Mouse (Mus musculus): ENCODE measurements around the gene Cdkl4. TPM values are rescaled to one million over a fixed set of nuclear protein-coding genes. Genes with fewer than 3 reads are reported as not detected.
"Not testable (repeated sequence)": the region's sequence is repeated elsewhere in the genome, so short reads cannot be mapped to it uniquely, and the experiment has no call there.

The Cdkl4 gene
- 0.29 to 1.4 TPM (median 0.38 TPM) in 3 replicates for total RNA-seq (2017)

DNA sequence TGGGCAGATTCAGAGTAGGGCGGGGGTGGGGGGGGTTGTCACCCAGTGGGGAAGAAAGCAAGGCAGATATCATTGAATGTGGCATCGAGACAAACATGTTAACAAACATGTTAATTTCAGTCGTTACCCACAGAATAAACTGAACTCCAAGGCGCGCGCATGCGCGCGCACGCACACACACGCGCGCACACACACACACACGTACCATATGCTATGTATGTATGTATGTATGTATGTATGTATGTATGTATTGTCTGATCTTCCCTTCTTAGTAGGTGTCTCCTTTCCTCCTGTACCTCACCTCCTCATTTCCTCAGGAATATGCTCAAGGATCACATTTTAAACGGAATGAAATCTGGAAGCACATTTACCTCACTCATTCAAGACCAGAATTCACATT, at the start of gene Cdkl4:
Gene Cdkl4, minus strand, starts transcription at position 175 of the 400 bp plus-strand sequence.
- no peak for ATAC-seq (replicated peaks; ENCODE audit: insufficient number of reproducible peaks, low FRiP score, low TSS enrichment, poor library complexity, severe bottlenecking)

DNA sequence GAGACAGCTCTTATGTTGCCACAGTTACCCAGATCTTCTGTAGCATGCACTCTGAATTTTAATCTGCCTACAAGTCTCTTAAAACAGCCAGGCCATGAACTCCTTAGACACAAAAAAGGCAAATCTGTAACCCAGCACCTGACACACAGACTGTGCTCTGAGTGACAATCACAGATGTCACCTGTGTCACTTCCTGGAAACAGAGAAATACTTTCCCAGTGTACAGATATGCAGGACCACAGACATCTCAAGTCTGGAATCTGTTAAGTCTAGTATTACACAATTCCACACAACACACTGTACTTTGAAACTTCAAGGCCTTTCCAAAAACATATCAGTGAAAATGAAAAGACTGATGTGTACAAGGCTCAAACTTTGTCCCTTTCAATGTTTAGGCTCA, 47.4 kb upstream of the Cdkl4 start:
- ATAC-seq (replicated peaks; ENCODE audit: insufficient number of reproducible peaks, low FRiP score, low TSS enrichment, poor library complexity, severe bottlenecking): no peak

DNA sequence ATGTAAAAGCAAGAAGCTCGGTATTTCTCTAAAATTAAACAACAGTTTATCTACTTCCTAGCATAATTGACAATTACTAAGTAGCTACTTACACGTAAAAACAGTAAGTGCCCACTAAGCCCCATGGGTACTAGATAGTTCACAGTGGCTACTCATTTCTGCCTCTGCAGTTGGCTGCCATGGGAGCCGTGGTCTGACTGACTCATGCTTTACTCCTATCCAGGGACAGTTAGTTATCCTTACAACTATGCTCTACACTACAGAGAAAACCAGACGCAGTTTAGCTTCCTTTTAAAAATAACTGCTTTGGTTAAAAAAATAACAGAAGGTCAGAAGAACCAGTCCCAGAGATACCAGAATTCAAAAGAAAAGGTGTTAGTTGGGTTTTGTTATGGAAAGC, 44.1 kb upstream of the Cdkl4 start:
- no peak for ATAC-seq (replicated peaks; ENCODE audit: insufficient number of reproducible peaks, low FRiP score, low TSS enrichment, poor library complexity, severe bottlenecking)

DNA sequence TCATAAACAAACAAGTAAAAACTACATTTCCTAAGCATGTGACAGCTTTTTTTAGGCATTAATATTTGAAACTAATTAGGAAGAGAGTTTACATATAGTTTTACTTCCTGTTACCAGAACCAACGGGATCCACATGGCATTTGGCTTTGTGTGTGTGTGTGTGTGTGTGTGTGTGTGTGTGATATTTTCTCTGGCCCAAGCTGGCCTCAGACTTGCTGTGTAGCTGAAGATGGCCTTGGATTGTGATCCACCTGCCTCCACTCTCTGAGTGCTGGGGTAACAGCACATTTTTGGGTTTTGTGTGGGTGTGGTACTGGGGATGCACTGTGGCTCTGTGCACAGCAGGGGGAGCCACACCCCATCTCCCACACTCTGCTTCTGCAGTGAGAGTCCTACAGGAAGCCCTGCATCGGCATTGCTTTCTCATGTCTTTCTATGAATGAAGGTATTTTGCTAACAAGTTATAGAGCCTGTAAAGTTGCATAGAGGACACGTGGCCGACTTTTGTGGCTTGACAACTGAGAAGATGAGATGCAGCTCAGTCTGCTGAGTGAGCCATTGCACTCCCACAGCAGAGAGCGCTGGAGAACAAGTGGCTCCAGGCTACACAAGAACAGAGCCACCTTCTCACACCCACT, 43.3 kb upstream of the Cdkl4 start:
- peak; percentile 68; the same call in 1 of the 2 replicates for ATAC-seq (replicated peaks; ENCODE audit: insufficient number of reproducible peaks, low FRiP score, low TSS enrichment, poor library complexity, severe bottlenecking)

- ATAC-seq (replicated peaks; ENCODE audit: insufficient number of reproducible peaks, low FRiP score, low TSS enrichment, poor library complexity, severe bottlenecking): no peak
Measured at GRCm38 (mm10) chr17:80619556-80619955, 41.9 kb upstream of the Cdkl4 start.

DNA sequence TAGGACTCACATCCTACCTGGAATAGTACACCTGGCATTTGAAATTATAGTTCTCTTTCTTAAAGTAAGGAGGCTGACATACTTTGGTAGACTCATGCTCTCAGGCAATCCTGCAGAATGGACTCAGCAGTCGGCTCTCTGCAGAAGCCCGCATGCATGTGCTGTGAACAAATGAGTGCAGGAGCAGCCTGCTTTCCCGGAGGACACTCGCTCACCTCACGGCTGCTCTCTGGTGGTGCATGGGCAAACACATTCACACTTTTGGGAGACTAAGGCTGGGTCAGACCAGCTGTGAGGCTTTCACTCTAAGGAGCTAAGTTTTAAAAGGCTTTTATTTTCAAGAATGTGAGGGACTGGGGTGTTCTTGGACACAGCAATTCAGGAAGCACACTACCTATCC, 41.3 kb upstream of the Cdkl4 start:
- no peak for ATAC-seq (replicated peaks; ENCODE audit: insufficient number of reproducible peaks, low FRiP score, low TSS enrichment, poor library complexity, severe bottlenecking)

DNA sequence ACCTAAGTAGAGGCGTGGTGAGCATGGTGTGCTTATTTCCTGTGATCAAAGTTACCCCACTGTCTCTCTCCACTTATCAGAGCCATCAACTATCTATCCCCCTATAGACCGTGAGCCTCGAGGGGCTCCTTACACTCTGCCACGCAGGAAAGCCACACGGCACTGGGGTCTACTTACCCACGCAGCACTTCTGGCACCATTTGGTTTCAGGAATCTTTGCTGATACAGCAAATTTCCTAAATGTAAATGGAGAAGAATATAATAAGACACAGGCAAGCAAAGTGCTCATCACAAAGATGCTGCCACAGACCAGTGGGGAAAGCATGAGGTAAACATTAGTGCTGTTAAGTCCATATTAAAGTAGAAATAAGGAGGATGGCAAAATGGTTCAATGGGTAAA, 26.2 kb upstream of the Cdkl4 start:
- no peak for ATAC-seq (replicated peaks; ENCODE audit: insufficient number of reproducible peaks, low FRiP score, low TSS enrichment, poor library complexity, severe bottlenecking)

DNA sequence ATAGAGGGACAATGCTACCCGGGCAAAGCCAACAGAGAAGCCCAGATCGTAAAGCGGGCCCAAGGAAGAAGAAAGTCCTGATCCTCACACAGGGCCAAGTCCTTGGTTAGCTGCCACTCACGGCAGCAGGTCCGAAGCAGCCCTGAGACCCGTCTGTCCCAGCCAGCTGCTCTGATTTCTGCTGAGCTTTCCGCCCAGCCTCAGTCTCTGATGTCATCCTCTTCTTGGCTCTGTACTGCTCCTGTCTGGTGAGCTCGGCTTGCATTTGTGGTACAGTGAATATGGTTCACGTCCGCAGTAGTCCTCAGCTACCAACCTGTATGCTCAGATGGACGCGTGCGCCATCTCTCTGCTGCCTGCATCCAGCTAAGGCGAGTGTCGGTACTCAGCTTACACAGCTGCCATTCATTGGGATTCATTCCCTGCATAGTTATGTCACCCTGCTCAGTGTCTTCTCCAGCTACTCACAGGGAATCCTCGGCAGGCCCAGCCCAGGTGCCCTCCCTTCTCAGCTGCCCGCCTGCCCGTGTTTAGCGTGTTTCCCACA, 25.5 kb upstream of the Cdkl4 start:
- ATAC-seq (replicated peaks; ENCODE audit: insufficient number of reproducible peaks, low FRiP score, low TSS enrichment, poor library complexity, severe bottlenecking): no peak

GRCm38 (mm10) chr17:80601371-80601770, 23.8 kb upstream of the Cdkl4 start:
- ATAC-seq (replicated peaks; ENCODE audit: insufficient number of reproducible peaks, low FRiP score, low TSS enrichment, poor library complexity, severe bottlenecking): no peak

- ATAC-seq (replicated peaks; ENCODE audit: insufficient number of reproducible peaks, low FRiP score, low TSS enrichment, poor library complexity, severe bottlenecking): no peak
Measured at GRCm38 (mm10) chr17:80583051-80583450, 5.4 kb upstream of the Cdkl4 start.

- no peak for ATAC-seq (replicated peaks; ENCODE audit: insufficient number of reproducible peaks, low FRiP score, low TSS enrichment, poor library complexity, severe bottlenecking)
Measured at GRCm38 (mm10) chr17:80579901-80580300, 2.3 kb upstream of the Cdkl4 start.

GRCm38 (mm10) chr17:80579089-80579488, 1.5 kb upstream of the Cdkl4 start:
- ATAC-seq (replicated peaks; ENCODE audit: insufficient number of reproducible peaks, low FRiP score, low TSS enrichment, poor library complexity, severe bottlenecking): no peak

DNA sequence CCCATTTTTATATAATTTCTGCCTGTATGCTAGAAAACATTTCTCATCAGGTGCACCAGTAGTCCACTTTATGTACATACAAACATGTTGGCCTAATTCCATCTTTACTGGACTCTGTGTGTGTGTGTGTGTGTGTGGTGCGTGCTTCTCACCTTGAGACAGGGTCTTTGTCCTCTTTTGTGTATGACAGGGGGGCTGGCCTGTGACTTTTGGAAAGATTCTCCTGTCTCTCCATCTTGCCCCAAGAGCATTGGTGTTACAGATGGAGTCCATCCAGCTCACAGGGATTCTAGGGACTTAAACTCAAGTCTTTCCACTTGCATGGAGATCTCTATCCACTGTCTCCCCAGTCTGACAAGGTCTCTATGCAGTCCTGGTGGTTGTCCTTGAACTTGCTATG, 428 bp upstream of the Cdkl4 start:
- no peak for ATAC-seq (replicated peaks; ENCODE audit: insufficient number of reproducible peaks, low FRiP score, low TSS enrichment, poor library complexity, severe bottlenecking)

DNA sequence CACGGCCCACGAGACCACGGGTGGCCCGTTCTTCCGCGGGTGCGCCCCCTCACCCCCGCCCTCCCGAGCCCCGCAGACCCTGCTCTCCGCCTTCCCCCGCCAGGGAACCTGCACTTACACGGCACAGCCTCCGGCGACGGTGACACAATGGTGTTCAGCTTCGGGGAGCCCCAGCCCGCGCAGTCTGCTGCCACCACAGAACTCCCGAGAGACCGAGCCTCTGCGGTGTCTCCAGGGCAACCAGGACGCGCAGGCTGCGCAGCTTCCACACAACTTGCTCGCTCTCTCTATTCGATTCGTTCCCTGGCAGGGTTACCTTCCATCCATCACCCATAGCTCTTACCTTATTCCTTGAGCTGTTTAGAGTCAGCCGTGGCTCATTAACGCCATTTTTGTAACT, 399 bp downstream of the Cdkl4 start:
- ATAC-seq (replicated peaks; ENCODE audit: insufficient number of reproducible peaks, low FRiP score, low TSS enrichment, poor library complexity, severe bottlenecking): peak; percentile 48

GRCm38 (mm10) chr17:80575008-80575407, 2.6 kb downstream of the Cdkl4 start:
- ATAC-seq (replicated peaks; ENCODE audit: insufficient number of reproducible peaks, low FRiP score, low TSS enrichment, poor library complexity, severe bottlenecking): no peak

- ATAC-seq (replicated peaks; ENCODE audit: insufficient number of reproducible peaks, low FRiP score, low TSS enrichment, poor library complexity, severe bottlenecking): no peak
Measured at GRCm38 (mm10) chr17:80574471-80574965, 3.1 kb downstream of the Cdkl4 start.

DNA sequence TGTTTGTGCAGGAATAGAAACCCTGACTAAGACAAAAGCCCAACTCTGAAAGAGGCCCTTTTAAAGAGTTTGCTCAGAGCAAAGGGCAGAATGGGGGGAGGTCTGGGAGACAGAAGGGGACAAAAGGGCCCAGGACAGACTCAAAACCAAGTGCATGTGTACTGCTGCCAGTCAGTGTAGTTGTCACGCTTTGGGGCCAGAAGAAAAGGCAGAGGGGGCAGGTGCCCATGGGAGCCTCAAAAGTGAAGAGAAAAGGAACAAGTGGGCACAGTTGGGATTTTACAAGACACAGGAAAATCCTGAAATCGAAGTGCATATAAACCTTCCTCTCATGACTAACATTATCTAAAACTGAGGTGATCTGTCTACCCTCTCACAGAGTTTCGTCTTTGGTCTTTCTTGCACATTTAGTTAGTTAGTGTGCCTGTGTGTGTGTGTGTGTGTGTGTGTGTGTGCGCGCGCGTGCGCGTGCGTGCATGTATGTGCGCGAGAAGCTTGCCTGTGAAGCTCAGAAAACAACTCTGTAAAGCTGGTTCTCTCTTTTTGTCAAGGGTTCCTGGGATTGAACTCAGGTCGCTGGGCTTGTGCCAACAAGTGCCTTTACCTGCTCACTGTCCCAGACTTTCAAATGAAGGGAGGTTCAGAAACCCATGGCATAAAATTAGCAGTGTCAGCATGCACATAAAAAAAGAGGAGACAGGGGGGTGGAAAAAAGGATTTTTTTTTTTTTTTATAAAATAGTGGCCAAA, 5.3 kb downstream of the Cdkl4 start:
- no peak for ATAC-seq (replicated peaks; ENCODE audit: insufficient number of reproducible peaks, low FRiP score, low TSS enrichment, poor library complexity, severe bottlenecking)

GRCm38 (mm10) chr17:80571460-80571859, 6.2 kb downstream of the Cdkl4 start:
- ATAC-seq (replicated peaks; ENCODE audit: insufficient number of reproducible peaks, low FRiP score, low TSS enrichment, poor library complexity, severe bottlenecking): no peak

- ATAC-seq (replicated peaks; ENCODE audit: insufficient number of reproducible peaks, low FRiP score, low TSS enrichment, poor library complexity, severe bottlenecking): not testable (repeated sequence)
Measured at GRCm38 (mm10) chr17:80569718-80570117, 7.9 kb downstream of the Cdkl4 start.
